Mouse (Mus musculus): ENCODE measurements at regions not wholly inside any gene's neighbourhood (a gene's known extent, or its start where the extent isn't known, plus 50 kb on each side); places are given as distances from the start of the nearest gene placed in this dataset.

DNA sequence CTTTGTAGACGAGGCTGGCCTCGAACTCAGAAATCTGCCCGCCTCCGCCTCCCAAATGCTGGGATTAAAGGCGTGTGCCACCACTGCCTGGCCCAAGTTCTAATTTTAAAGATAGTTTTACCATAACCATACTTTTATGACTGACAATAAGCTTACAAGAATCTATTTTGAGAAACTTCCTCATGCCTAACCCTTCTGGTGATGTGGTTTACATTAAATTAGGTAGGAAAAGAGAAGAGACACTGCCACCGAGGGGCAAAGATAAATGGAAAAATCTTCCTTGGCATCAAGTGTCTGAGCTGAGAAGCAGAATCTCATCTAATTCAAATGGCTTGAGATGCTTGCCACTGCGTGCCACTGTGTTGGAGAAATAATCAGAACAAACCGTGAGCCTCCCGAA is 56.3 kb upstream of the Cul3 start:
- intact Hi-C loops (cut with DNase I), result loop anchor here (10.0 kb wide), 1 partner anchor 98 kb away; no protein-coding TSS in a partner anchor
- no peak for DNase-seq (ENCODE audit: extremely low spot score in 1 of 2, low spot score in 2 of 2)

DNA sequence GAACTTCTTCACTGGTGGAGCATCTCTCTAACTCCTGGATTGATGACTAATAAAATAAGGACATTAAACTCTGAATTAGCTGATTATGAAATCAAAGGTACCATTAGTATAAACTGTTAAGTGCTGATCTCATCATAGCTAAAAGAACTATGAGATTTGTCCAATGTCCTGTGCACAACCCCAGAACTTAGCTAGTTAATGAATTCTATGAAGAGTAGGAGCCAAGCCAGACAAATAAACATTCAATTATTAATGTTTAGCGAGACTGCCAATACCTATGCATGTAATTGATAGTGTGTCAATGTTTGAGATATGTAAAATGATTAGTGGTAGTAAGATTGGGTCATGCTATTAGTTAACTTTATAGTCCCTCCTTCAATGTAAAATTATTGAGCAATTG is 51.1 kb upstream of the Cul3 start:
- intact Hi-C loops (cut with DNase I), result loop anchor here (10.0 kb wide), 1 partner anchor 103 kb away; no protein-coding TSS in a partner anchor
- DNase-seq (ENCODE audit: extremely low spot score in 1 of 2, low spot score in 2 of 2), result no peak

DNA sequence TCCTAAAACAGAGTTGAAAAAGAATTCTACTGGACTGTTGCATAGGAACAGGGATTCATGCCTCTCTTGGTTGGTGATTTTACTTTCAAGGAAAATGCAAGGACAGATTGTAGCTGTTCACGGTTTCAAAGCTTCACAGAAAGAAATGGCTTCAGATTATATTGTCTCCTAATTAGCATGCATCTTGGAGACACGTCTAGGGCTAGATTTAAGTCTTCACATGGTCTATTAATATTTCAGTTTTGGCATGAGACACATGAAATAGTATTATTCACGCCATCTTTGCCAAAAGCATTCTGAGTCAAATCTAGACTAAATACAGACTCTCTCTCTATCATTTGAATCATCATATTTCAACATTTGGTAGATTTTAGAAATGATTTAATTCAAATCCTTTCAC is 50.1 kb upstream of the Cul3 start:
- intact Hi-C loops (cut with DNase I), result loop anchor here (10.0 kb wide), 1 partner anchor 104 kb away; no protein-coding TSS in a partner anchor
- peak in 1 of 2 experiments; percentile 44 for DNase-seq (ENCODE audit: extremely low spot score in 1 of 2, low spot score in 2 of 2)
